Mouse (Mus musculus): ENCODE results near the gene Trim21. TPM values are rescaled to one million over a fixed set of nuclear protein-coding genes. Genes with fewer than 3 reads are reported as not detected.

Trim21 gene
- polyA plus RNA-seq (2014; fragmentation: Nextera tagmentation; extraction: Ambion mirVana) = 0.32 and 1.1 TPM in 2 replicates

DNA sequence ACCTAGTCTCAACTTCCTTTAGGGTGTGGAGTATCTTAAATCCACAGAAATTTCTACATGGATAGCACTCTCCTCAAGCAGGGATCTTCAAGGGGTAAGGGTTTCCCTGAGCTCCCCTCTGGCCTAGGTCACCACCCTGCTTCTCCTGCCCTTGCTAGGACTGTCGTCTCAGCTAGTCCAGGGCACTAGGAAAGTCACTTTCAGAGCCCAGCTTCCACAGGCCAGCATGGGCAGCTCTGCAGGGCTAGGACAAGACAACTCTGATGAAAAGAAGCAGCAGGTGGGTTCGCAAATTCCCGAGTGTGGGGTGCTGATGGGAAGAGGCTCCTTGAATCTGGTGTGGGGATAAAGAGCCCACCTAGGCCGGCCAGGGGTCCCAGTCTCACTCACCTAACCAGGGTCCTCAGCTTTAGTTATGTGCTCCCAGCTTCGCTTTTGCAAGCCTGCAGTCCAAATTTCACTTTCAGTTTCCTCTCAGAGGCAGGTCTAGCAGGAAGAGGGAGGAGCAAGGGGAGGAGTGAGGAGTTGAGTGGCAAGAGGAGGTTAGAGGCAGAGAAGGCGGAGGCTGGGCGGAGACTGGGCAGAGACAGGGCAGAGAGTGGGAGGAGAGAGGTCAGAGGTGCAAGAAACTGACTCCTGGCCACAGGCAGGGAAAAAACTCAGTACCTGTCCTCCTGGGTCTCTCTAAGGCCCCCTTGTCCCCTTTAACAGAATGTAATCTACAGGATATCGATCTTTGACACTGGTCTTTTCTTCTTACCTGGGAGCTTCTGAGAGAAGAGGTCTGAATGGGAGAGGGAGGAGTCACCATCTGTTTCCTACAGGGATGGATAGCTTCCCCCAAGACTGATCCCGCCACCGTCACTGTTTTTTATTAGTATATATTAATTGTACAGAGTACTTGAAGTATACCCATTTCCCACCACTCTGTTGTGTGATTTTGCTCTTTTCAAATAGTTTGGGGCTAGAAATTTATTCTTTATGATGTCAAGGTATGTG, at the start of gene Trim21:
Trim21 (minus strand) TSS at position 488 of the 999 bp plus-strand sequence.
- peak within 1 kb of the TSS; percentile 25 for H3K4me3 ChIP-seq (ENCODE audit: low read depth, low read length)
- DNase-seq (ENCODE audit: low spot score) = peak; percentile 56
- ATAC-seq (ENCODE audit: low FRiP score) = peak; percentile 74; the same call in 1 of the 2 replicates
- H3K9me3 ChIP-seq (ENCODE audit: control insufficient read depth, low read length) = no peaks in the 10 kb centered on the region
- H3K27ac ChIP-seq (ENCODE audit: low read depth, low read length) = no peak within 1 kb of the TSS
- 28% methylated on average over 10 of the region's 10 CpGs for WGBS
- no peaks in the 10 kb centered on the region for H3K27me3 ChIP-seq (ENCODE audit: control insufficient read depth, insufficient read depth, low read length)
- peak within 1 kb of the TSS; percentile 35 for H3K4me2 ChIP-seq (replicated peaks; ENCODE audit: low read depth, low read length)
- peak within 1 kb of the TSS; percentile 27; the same call in 1 of the 2 replicates for H3K9ac ChIP-seq (ENCODE audit: low read depth, low read length)
- H3K36me3 ChIP-seq (ENCODE audit: control insufficient read depth, insufficient read depth, low read length) = no peaks in the 10 kb centered on the region
- no peaks in the 10 kb centered on the region for H3K4me1 ChIP-seq (replicated peaks; ENCODE audit: control insufficient read depth, insufficient read depth, low read length)

DNA sequence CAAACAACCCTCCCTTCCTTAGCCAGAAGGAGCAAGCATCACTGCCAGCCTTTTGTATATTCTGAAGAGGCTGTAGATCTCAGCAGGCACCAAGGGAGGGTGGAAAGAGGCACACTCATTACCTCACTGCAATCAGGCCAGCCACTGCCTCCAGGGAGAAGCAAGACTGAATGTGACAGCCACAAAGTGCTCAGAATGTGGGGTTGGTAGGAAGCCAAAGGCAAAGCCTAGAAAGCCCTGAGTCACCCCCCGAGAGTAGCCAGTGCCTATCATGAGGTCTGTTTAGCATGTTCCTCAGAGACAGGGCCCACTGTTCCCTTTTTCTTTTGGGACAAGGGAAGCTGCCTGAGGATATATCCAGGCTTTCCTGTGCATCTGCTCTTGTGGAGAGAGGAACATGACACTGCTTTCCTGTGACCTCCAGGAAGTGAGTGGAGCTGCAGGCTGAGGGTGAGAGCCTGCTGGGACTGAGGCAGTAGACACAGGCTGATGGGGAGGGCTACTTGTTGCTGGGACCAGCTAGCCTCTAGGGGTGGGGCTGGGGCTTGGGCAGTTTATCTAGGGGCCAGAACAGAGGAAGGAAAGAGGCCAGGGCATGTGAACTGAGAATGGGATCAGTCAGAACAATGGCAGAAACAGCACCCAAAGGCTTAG, 32.2 kb upstream of the Trim21 start, which contains the start of gene Olfr552:
Olfr552 (plus strand) TSS at position 393 of the 654 bp plus-strand sequence.
- Histone ChIP-seq H3K27ac (ENCODE audit: low read depth, low read length) (no peak within 1 kb of the TSS), H3K9ac (ENCODE audit: low read depth, low read length) (no peak within 1 kb of the TSS), H3K9me3 (ENCODE audit: control insufficient read depth, low read length) (no peaks in the 10 kb centered on the region), H3K36me3 (ENCODE audit: control insufficient read depth, insufficient read depth, low read length) (no peaks in the 10 kb centered on the region), H3K4me1 (replicated peaks; ENCODE audit: control insufficient read depth, insufficient read depth, low read length) (no peaks in the 10 kb centered on the region), H3K4me2 (replicated peaks; ENCODE audit: low read depth, low read length) (no peak within 1 kb of the TSS), H3K27me3 (ENCODE audit: control insufficient read depth, insufficient read depth, low read length) (no peaks in the 10 kb centered on the region), H3K4me3 (ENCODE audit: low read depth, low read length) (no peak within 1 kb of the TSS)
- no peak for DNase-seq (ENCODE audit: low spot score)
- 88% methylated on average over 1 of the region's 1 CpGs for WGBS
- ATAC-seq (ENCODE audit: low FRiP score) = no peak

DNA sequence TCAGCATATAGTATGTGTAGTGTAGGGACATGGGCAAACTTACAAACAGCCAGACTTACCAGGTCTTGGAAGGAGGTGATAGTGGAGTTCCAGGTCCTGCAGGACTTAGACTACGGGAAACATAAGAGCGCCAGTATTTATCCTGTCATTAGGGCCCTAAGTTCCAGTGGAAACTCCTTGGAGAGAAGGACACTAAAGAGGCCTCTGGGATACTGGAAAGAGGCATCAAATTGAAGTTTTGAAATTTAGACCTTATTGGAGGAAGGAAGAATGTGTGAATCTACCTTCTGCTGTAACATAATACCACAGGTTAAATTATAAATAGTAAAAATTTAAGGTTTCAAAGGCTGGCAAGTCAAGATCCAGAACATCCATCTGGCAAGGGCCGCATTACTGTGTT, 26.5 kb upstream of the Trim21 start, which contains the start of gene Olfr551:
Olfr551 (minus strand) TSS at position 101 of the 400 bp plus-strand sequence.
- no peak within 1 kb of the TSS for H3K27ac ChIP-seq (ENCODE audit: low read depth, low read length)
- WGBS = 94% methylated on average over 3 of the region's 3 CpGs
- H3K4me2 ChIP-seq (replicated peaks; ENCODE audit: low read depth, low read length) = no peak within 1 kb of the TSS
- no peaks in the 10 kb centered on the region for H3K27me3 ChIP-seq (ENCODE audit: control insufficient read depth, insufficient read depth, low read length)
- H3K9me3 ChIP-seq (ENCODE audit: control insufficient read depth, low read length) = no peaks in the 10 kb centered on the region
- DNase-seq (ENCODE audit: low spot score) (no peak), ATAC-seq (ENCODE audit: low FRiP score) (no peak)
- H3K36me3 ChIP-seq (ENCODE audit: control insufficient read depth, insufficient read depth, low read length) = no peaks in the 10 kb centered on the region
- H3K4me3 ChIP-seq (ENCODE audit: low read depth, low read length) = no peak within 1 kb of the TSS
- H3K4me1 ChIP-seq (replicated peaks; ENCODE audit: control insufficient read depth, insufficient read depth, low read length) = no peaks in the 10 kb centered on the region
- H3K9ac ChIP-seq (ENCODE audit: low read depth, low read length) = no peak within 1 kb of the TSS

DNA sequence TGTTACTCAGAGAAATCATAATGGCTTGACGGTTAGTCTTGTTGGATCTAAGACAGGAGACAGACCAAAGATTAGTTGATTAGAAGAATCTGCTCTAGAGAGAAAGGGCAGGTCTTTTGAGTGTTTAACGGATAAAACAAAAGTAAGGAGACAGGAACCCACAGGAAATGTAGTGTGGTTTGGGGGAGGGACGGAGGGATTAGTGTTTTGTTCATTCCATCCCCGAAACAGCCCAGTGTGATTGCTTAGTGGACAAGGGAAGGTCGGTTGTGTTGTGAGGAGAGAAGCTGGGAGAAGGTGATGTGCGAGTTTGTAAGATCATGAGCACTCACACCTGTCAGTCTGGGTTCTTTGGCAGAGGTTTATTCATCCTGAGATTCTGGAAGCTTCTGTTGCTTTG, 10.7 kb upstream of the Trim21 start:
- Histone ChIP-seq H3K36me3 (ENCODE audit: control insufficient read depth, insufficient read depth, low read length) (no peaks in the 10 kb centered on the region), H3K4me2 (replicated peaks; ENCODE audit: low read depth, low read length) (no peak overlapping the region), H3K4me1 (replicated peaks; ENCODE audit: control insufficient read depth, insufficient read depth, low read length) (no peaks in the 10 kb centered on the region), H3K27me3 (ENCODE audit: control insufficient read depth, insufficient read depth, low read length) (no peaks in the 10 kb centered on the region), H3K9ac (ENCODE audit: low read depth, low read length) (no peak overlapping the region), H3K9me3 (ENCODE audit: control insufficient read depth, low read length) (no peaks in the 10 kb centered on the region), H3K4me3 (ENCODE audit: low read depth, low read length) (no peak overlapping the region), H3K27ac (ENCODE audit: low read depth, low read length) (no peak overlapping the region)
- no peak for DNase-seq (ENCODE audit: low spot score)
- 77% methylated on average over 6 of the region's 6 CpGs for WGBS
- no peak for ATAC-seq (ENCODE audit: low FRiP score)

DNA sequence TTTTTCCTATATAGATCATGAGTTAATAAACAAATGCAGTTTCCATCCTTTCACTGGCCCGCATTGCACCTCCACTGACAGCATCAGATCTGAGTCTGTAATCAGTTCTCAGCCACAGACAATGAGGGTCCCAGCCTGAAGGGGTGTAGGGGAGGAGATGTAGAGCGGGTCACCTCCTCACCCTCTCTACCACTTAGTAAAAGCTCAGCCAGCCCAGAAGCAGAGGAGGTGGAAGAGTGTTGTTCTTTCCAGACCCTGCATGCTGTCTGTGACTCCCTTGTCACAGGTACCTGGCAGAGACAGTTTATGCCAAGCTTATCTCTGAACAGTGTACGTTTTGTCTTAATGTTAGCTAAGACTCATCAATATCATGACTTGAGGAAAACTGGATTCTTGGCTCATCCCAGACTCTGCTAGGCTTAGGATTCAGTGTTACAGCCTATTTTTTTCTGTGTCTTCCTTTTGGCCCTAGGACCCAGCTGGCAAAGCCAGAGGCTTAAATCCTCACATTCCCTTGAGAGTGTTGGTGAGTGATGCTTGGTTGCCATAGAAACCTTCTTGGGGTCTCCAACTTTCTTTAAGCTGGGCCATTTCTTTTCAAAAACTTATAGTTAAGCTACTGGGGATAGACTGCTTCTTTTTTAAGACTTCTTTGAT, 8.0 kb upstream of the Trim21 start:
- no peaks in the 10 kb centered on the region for H3K27me3 ChIP-seq (ENCODE audit: control insufficient read depth, insufficient read depth, low read length)
- DNase-seq (ENCODE audit: low spot score) = peak; percentile 18
- H3K36me3 ChIP-seq (ENCODE audit: control insufficient read depth, insufficient read depth, low read length) = no peaks in the 10 kb centered on the region
- no peaks in the 10 kb centered on the region for H3K4me1 ChIP-seq (replicated peaks; ENCODE audit: control insufficient read depth, insufficient read depth, low read length)
- ATAC-seq (ENCODE audit: low FRiP score) = peak; percentile 22; the same call in 1 of the 2 replicates
- no peak overlapping the region for H3K27ac ChIP-seq (ENCODE audit: low read depth, low read length)
- H3K4me2 ChIP-seq (replicated peaks; ENCODE audit: low read depth, low read length) = no peak overlapping the region
- H3K9ac ChIP-seq (ENCODE audit: low read depth, low read length) = no peak overlapping the region
- 77% methylated on average over 3 of the region's 3 CpGs for WGBS
- no peaks in the 10 kb centered on the region for H3K9me3 ChIP-seq (ENCODE audit: control insufficient read depth, low read length)
- no peak overlapping the region for H3K4me3 ChIP-seq (ENCODE audit: low read depth, low read length)

DNA sequence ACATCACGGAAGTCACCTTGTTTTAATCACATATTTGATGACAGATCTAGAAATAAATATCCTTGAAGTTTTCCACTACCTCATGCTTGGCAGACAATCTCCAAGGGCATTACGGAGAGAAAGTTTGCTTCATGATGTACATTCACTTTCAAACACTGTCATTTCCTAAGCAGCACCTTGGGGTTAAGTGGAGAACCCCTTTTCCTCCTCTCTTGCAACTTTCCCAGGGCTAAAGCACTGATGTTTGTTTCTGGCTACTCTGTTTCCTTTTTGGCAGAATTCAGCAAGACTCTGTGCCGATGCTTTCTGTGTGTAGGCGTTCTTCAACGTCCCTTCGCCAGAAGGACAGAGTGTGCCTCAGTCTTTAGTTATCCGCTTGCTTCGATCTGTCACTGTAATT, 5.9 kb upstream of the Trim21 start, which contains the start of gene Olfr550:
Olfr550 (plus strand) TSS at position 301 of the 400 bp plus-strand sequence.
- H3K4me3 ChIP-seq (ENCODE audit: low read depth, low read length) = no peak within 1 kb of the TSS
- no peaks in the 10 kb centered on the region for H3K27me3 ChIP-seq (ENCODE audit: control insufficient read depth, insufficient read depth, low read length)
- no peak for DNase-seq (ENCODE audit: low spot score)
- WGBS = 95% methylated on average over 8 of the region's 8 CpGs
- no peaks in the 10 kb centered on the region for H3K9me3 ChIP-seq (ENCODE audit: control insufficient read depth, low read length)
- H3K4me2 ChIP-seq (replicated peaks; ENCODE audit: low read depth, low read length) = no peak within 1 kb of the TSS
- no peaks in the 10 kb centered on the region for H3K36me3 ChIP-seq (ENCODE audit: control insufficient read depth, insufficient read depth, low read length)
- H3K9ac ChIP-seq (ENCODE audit: low read depth, low read length) = no peak within 1 kb of the TSS
- no peaks in the 10 kb centered on the region for H3K4me1 ChIP-seq (replicated peaks; ENCODE audit: control insufficient read depth, insufficient read depth, low read length)
- H3K27ac ChIP-seq (ENCODE audit: low read depth, low read length) = no peak within 1 kb of the TSS
- ATAC-seq (ENCODE audit: low FRiP score) = no peak

DNA sequence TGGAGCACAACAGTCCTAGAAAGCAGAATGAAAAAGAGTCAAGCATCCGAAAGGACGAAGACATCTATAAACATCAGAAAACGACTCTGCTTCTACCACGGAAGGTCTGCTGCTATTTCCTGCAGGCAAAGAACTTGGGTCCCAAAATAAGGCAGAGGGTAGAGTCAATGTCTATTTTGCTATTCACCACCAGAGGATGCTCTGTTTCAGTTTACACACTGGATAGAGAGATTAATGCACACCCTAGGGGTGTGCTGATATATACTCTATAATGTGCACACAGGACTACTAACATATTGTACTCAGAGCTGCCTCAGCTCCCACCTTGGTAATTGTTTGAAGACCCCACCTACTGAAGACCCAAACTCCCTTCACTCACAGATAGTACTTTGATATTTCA, 933 bp upstream of the Trim21 start:
- H3K4me1 ChIP-seq (replicated peaks; ENCODE audit: control insufficient read depth, insufficient read depth, low read length) = no peaks in the 10 kb centered on the region
- ATAC-seq (ENCODE audit: low FRiP score) (no peak), DNase-seq (ENCODE audit: low spot score) (no peak)
- H3K27me3 ChIP-seq (ENCODE audit: control insufficient read depth, insufficient read depth, low read length) = no peaks in the 10 kb centered on the region
- no peak overlapping the region for H3K4me3 ChIP-seq (ENCODE audit: low read depth, low read length)
- WGBS = 92% methylated on average over 4 of the region's 4 CpGs
- H3K9me3 ChIP-seq (ENCODE audit: control insufficient read depth, low read length) = no peaks in the 10 kb centered on the region
- no peaks in the 10 kb centered on the region for H3K36me3 ChIP-seq (ENCODE audit: control insufficient read depth, insufficient read depth, low read length)
- no peak overlapping the region for H3K27ac ChIP-seq (ENCODE audit: low read depth, low read length)
- no peak overlapping the region for H3K4me2 ChIP-seq (replicated peaks; ENCODE audit: low read depth, low read length)
- H3K9ac ChIP-seq (ENCODE audit: low read depth, low read length) = no peak overlapping the region

DNA sequence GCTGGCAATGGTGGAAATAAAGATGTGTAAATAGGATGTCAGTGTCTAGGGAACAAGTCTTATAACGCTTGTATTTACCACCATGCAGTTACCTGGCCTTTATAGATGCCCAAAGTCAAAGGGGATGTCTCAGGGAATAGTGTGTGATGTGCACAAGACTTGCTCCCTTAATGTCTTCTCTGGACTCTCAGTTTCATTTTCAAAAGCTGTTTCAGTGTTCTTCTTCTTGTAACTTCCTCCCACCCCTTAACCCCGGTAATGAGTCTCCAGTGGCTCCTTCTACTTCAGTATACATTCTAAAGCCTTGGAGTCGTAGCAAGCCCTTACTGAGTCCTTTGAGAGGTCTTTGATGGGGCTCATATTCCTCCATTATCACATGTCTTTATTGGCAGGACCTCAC, 12.0 kb downstream of the Trim21 start:
- no peak overlapping the region for H3K27ac ChIP-seq (ENCODE audit: low read depth, low read length)
- ATAC-seq (ENCODE audit: low FRiP score) = no peak
- H3K9ac ChIP-seq (ENCODE audit: low read depth, low read length) = no peak overlapping the region
- H3K4me3 ChIP-seq (ENCODE audit: low read depth, low read length) = no peak overlapping the region
- H3K4me2 ChIP-seq (replicated peaks; ENCODE audit: low read depth, low read length) = no peak overlapping the region
- no peaks in the 10 kb centered on the region for H3K36me3 ChIP-seq (ENCODE audit: control insufficient read depth, insufficient read depth, low read length)
- no peaks in the 10 kb centered on the region for H3K9me3 ChIP-seq (ENCODE audit: control insufficient read depth, low read length)
- H3K27me3 ChIP-seq (ENCODE audit: control insufficient read depth, insufficient read depth, low read length) = no peaks in the 10 kb centered on the region
- DNase-seq (ENCODE audit: low spot score) = no peak
- H3K4me1 ChIP-seq (replicated peaks; ENCODE audit: control insufficient read depth, insufficient read depth, low read length) = no peaks in the 10 kb centered on the region
- 77% methylated on average over 3 of the region's 3 CpGs for WGBS

Data from hindbrain, embryonic 11.5 days (tissue).